Mouse (Mus musculus) forebrain, embryonic 10.5 days (tissue): ENCODE results near the gene 1110008P14Rik. TPM values are rescaled to one million over a fixed set of nuclear protein-coding genes. Genes with fewer than 3 reads are reported as not detected.
A peak's percentile ranks its signal among the peaks of the same experiment; 100 is the strongest.

Source experiments
- DNase-seq: peaks from one replicate; pipeline ENCODE4 v3.0.0-alpha.2; 2017; ENCODE audit warnings: low spot score; ENCODE audit errors: extremely low spot score
- H3K27ac ChIP-seq: fragments of 300-500 bp; sonication (generic); 2 replicates; pipeline ENCODE4 v1.5.1; 2016; ENCODE audit warnings: mild to moderate bottlenecking
- H3K27me3 ChIP-seq: fragments of 300-500 bp; sonication (generic); 2 replicates; pipeline ENCODE4 v1.6.1; 2016; ENCODE audit warnings: mild to moderate bottlenecking; ENCODE audit not compliant: poor library complexity, severe bottlenecking
- H3K36me3 ChIP-seq: fragments of 300-500 bp; sonication (generic); replicated peaks from 2 replicates; pipeline ENCODE4 v1.6.1; 2016; ENCODE audit warnings: mild to moderate bottlenecking, moderate library complexity
- H3K4me1 ChIP-seq: fragments of 300-500 bp; sonication (generic); 2 replicates; pipeline ENCODE4 v1.6.1; 2016
- H3K4me3 ChIP-seq: fragments of 300-500 bp; sonication (generic); 2 replicates; pipeline ENCODE4 v1.5.1; 2016; ENCODE audit warnings: mild to moderate bottlenecking, moderate library complexity
- H3K9me3 ChIP-seq: fragments of 300-500 bp; sonication (generic); 2 replicates; pipeline ENCODE4 v1.6.1; 2016; ENCODE audit warnings: mild to moderate bottlenecking, moderate library complexity
- WGBS: fragments of 180-500 bp; shearing (Covaris S2); methylation state at CpG from one replicate; pipeline ENCODE4 v1.1.7; 2016; 5-methylcytosine and 5-hydroxymethylcytosine counted together
- polyA plus RNA-seq: library from polyadenylated mRNA; unstranded; fragments of >200 nt; fragmentation: Nextera tagmentation; extraction: Ambion mirVana; gene quantifications from 2 replicates; pipeline ENCODE4 v1.2.1, GENCODE M21; 2016

The 1110008P14Rik gene
- polyA plus RNA-seq, 1 experiment from 2014 or later, result 37.5 TPM

- peaks cover 69% of the 10 kb centered on the region for H3K36me3 ChIP-seq
These were observed 37.6 kb upstream of the 1110008P14Rik start for GRCm38 (mm10) chr2:32419359-32419758.

DNA sequence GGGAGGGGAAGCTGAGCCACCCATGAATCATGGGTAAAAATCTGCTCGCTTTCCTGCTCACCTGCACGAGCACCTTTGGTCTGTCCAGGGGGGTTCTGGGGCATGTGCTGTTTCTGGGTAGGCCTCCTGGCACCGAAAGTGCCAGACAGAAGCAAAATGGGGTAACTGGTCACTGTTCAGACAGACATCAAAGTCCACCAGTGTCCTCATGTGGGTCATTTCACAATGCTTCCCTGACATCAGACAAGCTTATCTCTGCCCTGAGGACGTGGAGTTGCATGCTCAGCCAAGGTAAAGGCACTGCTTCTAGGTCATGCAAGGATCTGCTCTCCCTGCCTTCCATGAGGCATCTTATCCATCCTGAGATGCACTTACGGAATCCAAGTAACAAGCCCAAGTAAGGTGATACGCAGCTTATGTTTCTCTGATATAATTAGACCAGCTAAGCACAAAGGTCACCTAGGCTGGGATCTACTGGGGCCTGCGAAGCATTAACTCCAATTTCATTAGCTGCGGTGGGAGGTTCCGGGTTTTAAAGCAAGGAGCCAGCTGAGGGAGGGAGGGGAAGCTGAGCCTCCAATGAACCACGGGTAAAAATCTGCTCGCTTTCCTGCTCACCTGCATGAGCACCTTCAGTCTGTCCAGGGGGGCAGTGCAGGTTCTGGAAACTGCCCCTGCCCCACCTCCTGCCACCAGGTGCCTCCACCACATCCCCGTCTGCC is 36.9 kb upstream of the 1110008P14Rik start:
- H3K4me3 ChIP-seq, result no peak overlapping the region
- no peak for DNase-seq
- no peaks in the 10 kb centered on the region for H3K27me3 ChIP-seq
- peaks cover 25% of the 10 kb centered on the region for H3K4me1 ChIP-seq
- H3K27ac ChIP-seq, result no peak overlapping the region
- H3K36me3 ChIP-seq, result peaks cover 77% of the 10 kb centered on the region
- H3K9me3 ChIP-seq, result no peaks in the 10 kb centered on the region
- WGBS, result 80% methylated on average over 12 of the region's 12 CpGs

More at GRCm38 (mm10) chr2:32419359-32419758, 37.6 kb upstream of the 1110008P14Rik start:
- no peak overlapping the region for H3K27ac ChIP-seq
- no peak overlapping the region for H3K4me3 ChIP-seq
- H3K4me1 ChIP-seq, result peaks cover 32% of the 10 kb centered on the region
- WGBS, result 90% methylated on average over 3 of the region's 3 CpGs
- DNase-seq, result no peak
- H3K27me3 ChIP-seq, result no peaks in the 10 kb centered on the region
- H3K9me3 ChIP-seq, result no peaks in the 10 kb centered on the region

DNA sequence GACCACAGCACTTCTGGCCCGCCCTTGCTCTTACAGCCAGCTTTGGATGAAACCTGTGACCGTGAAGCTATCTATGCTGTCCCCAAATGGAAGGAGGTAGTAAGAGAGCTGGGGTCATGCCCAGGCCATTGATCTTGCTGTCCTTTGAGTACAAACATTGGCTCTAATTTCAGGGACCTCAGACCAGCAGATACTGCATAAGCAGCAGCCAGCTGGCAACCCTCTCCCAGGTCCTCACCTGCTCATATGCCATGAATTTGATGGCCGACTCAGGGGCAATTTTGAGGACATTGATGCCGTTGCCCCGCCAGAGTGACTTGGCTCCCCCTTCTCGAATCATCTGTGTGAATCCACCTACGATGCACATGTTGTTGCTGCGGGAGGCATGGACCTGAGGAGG is 35.7 kb upstream of the 1110008P14Rik start:
- H3K36me3 ChIP-seq, result peaks cover 82% of the 10 kb centered on the region
- H3K27ac ChIP-seq, result no peak overlapping the region
- H3K4me3 ChIP-seq, result no peak overlapping the region
- H3K9me3 ChIP-seq, result no peaks in the 10 kb centered on the region
- WGBS, result 96% methylated on average over 8 of the region's 8 CpGs
- H3K27me3 ChIP-seq, result no peaks in the 10 kb centered on the region
- no peak for DNase-seq
- peaks cover 14% of the 10 kb centered on the region for H3K4me1 ChIP-seq

GRCm38 (mm10) chr2:32416556-32416955 is 34.8 kb upstream of the 1110008P14Rik start:
- Histone ChIP-seq H3K27me3 (no peaks in the 10 kb centered on the region), H3K4me3 (no peak overlapping the region), H3K4me1 (peaks cover 12% of the 10 kb centered on the region; the same call in 1 of the 2 replicates), H3K36me3 (peaks cover 82% of the 10 kb centered on the region), H3K27ac (no peak overlapping the region), H3K9me3 (no peaks in the 10 kb centered on the region)
- WGBS, result 83% methylated on average over 2 of the region's 2 CpGs
- no peak for DNase-seq

DNA sequence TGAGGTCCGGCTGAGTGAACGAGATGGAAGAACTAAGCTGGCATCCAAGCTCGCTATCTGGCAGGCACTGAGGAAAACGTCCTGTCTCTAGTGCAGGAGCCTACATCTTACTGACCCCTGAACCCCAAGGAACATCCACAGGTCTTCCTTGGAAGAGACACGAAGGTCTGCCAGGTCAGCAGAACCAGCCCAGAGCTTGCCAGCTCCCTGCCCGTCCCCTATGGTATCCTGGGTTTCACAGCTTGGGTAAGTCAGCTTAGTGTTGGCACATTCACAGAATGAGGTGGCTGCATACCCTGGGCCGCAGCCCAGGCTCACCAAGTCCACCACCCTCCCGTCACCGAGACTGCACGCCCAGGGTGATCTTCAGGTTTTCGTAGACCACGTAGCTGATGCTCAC is 34.1 kb upstream of the 1110008P14Rik start:
- no peak overlapping the region for H3K27ac ChIP-seq
- no peaks in the 10 kb centered on the region for H3K9me3 ChIP-seq
- WGBS, result 92% methylated on average over 12 of the region's 12 CpGs
- no peaks in the 10 kb centered on the region for H3K27me3 ChIP-seq
- H3K4me1 ChIP-seq, result peaks cover 13% of the 10 kb centered on the region; the same call in 1 of the 2 replicates
- no peak for DNase-seq
- no peak overlapping the region for H3K4me3 ChIP-seq
- peaks cover 76% of the 10 kb centered on the region for H3K36me3 ChIP-seq

GRCm38 (mm10) chr2:32413936-32414335 is 32.2 kb upstream of the 1110008P14Rik start:
- H3K4me1 ChIP-seq, result peaks cover 17% of the 10 kb centered on the region
- no peaks in the 10 kb centered on the region for H3K9me3 ChIP-seq
- WGBS, result 72% methylated on average over 5 of the region's 5 CpGs
- H3K27ac ChIP-seq, result no peak overlapping the region
- no peak overlapping the region for H3K4me3 ChIP-seq
- no peaks in the 10 kb centered on the region for H3K27me3 ChIP-seq
- no peak for DNase-seq
- peaks cover 57% of the 10 kb centered on the region for H3K36me3 ChIP-seq

DNA sequence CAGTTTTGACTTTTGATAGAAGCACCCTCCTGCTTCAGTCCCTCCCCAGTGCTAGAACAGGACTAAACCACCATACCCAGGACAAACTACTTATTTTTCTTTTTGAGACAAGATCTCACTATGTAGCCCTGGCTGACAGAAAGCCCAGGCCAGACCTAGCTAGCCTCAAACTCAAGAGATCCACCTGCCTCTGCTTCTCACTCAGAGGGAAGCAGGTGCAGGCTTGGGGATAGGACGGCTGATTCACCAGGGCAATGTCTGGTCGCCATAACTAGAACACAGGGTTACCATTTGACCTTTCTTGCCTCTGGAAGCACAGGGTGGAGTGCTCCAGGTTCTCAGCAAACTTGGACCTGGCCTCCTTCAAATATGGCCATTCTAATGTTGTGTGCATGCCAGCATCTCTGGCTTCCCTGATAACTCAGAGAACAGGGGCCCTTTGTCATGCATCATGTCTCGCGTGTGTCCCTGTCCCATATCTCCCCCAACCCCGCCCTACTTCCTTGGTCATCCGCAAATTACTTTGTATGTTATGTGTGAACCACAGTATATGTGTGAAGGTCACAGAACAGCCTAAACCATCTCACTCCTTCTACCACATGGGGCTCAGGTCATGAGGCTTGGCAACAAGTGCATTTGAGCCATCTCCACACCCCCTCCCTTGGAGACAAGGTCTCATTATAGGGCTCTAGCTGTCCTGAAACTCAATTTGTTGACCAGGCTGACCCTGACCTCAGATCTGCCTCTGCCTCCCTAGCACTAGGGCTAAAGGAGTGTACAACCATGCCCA is 31.2 kb upstream of the 1110008P14Rik start:
- H3K4me3 ChIP-seq, result no peak overlapping the region
- H3K4me1 ChIP-seq, result peaks cover 14% of the 10 kb centered on the region
- no peak for DNase-seq
- peaks cover 47% of the 10 kb centered on the region for H3K36me3 ChIP-seq
- no peak overlapping the region for H3K27ac ChIP-seq
- 93% methylated on average over 6 of the region's 6 CpGs for WGBS
- no peaks in the 10 kb centered on the region for H3K9me3 ChIP-seq
- no peaks in the 10 kb centered on the region for H3K27me3 ChIP-seq

DNA sequence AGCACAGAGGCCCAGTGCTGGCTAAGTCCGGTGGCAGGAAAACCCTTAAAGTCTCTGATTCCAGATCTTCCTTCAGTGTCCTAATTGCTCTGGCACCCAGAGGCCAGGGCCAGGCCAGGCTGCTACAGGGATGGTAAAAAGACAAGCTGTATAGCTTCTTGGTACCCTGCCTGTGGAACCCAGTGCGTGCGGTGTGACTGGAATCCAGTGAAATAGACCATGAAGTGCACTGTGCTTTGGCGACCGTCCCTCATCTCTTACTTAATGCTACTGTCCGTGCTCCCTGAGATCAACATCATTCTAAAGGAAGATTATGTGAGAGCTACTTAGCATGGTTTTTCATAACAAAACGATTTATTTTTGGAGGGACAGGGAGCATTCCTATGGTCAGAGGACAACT is 29.7 kb upstream of the 1110008P14Rik start:
- Histone ChIP-seq H3K27ac (no peak overlapping the region), H3K36me3 (peaks cover 32% of the 10 kb centered on the region), H3K27me3 (no peaks in the 10 kb centered on the region), H3K9me3 (no peaks in the 10 kb centered on the region), H3K4me3 (no peak overlapping the region), H3K4me1 (peaks cover 14% of the 10 kb centered on the region)
- WGBS, result 87% methylated on average over 7 of the region's 7 CpGs
- no peak for DNase-seq

- WGBS, result 70% methylated on average over 25 of the region's 25 CpGs
- Histone ChIP-seq H3K36me3 (peaks cover 6% of the 10 kb centered on the region), H3K27ac (peak overlapping the region; percentile 56)
These were observed 27.0 kb upstream of the 1110008P14Rik start for GRCm38 (mm10) chr2:32408429-32409424.

DNA sequence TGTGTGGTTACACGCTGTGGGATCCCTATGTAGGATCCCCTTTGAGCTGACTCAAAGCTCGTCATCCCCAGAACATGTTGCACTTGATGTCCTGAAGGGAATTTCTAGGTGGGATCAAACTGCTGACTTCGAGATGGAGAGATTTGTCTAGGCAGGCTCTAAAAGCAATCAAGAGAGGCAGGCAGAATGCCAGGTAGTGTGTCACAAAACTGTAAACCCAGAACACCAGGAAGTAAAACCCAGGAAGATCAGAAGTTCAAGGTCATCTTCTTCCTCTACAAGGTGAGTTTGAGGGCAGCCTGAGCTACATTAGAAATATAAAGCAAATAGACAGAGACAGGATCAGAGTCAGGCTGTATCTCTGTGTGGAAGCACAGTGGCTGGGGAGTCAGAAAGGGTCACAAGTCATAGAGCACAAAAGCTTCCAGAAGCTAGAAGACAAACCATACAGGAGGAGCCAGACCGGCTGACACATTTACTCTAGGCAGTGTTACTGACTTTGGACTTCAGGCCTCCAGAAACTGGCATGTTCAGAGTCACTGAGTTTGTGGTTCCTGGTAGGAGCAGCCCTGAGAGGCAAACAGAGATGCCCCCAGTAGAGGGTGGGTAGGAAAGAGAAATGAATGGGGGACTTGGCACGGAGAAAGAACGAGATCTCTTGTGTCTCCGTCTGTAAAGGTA is 25.5 kb upstream of the 1110008P14Rik start:
- 89% methylated on average over 7 of the region's 7 CpGs for WGBS
- Histone ChIP-seq H3K4me3 (no peak overlapping the region), H3K4me1 (peaks cover 14% of the 10 kb centered on the region), H3K27ac (no peak overlapping the region), H3K36me3 (peaks cover 7% of the 10 kb centered on the region), H3K27me3 (no peaks in the 10 kb centered on the region), H3K9me3 (no peaks in the 10 kb centered on the region)
- no peak for DNase-seq

More at GRCm38 (mm10) chr2:32408429-32409424, 27.0 kb upstream of the 1110008P14Rik start:
- H3K27me3 ChIP-seq, result no peaks in the 10 kb centered on the region
- H3K9me3 ChIP-seq, result no peaks in the 10 kb centered on the region
- peaks cover 14% of the 10 kb centered on the region for H3K4me1 ChIP-seq
- DNase-seq, result no peak
- no peak overlapping the region for H3K4me3 ChIP-seq

DNA sequence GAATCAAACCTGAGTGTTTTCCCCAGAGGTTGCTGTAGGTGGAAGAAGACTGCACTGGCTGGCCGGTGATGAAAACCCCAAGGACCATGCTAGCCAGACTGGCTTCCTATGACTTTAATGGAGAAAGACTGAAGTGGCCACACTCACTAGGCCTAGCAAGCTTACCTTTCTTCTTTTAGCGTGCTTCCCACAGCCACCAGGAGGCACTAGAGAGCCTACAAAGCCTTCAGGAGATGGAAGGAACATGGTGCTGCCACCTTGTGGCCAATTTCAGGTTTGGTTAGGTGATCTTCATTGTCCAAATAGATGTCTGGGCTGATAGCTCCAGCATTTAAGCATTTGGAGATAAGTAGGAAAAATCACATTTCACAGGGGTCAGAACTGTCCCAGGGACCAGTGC is 22.9 kb upstream of the 1110008P14Rik start:
- Histone ChIP-seq H3K9me3 (no peaks in the 10 kb centered on the region), H3K27ac (no peak overlapping the region), H3K4me3 (no peak overlapping the region), H3K4me1 (peaks cover 11% of the 10 kb centered on the region), H3K36me3 (peaks cover 33% of the 10 kb centered on the region), H3K27me3 (no peaks in the 10 kb centered on the region)
- DNase-seq, result peak; percentile 92
- WGBS, result 16% methylated on average over 2 of the region's 2 CpGs

- H3K27ac ChIP-seq, result peak overlapping the region; percentile 90
- under 1% methylated on average over 15 of the region's 15 CpGs for WGBS
These were observed 15.0 kb upstream of the 1110008P14Rik start for GRCm38 (mm10) chr2:32396695-32397094.

More at GRCm38 (mm10) chr2:32396695-32397094, 15.0 kb upstream of the 1110008P14Rik start:
- DNase-seq, result no peak
- Histone ChIP-seq H3K4me3 (peak overlapping the region; percentile 80), H3K36me3 (peaks cover 34% of the 10 kb centered on the region), H3K27me3 (no peaks in the 10 kb centered on the region), H3K9me3 (peaks cover 4% of the 10 kb centered on the region; the same call in 1 of the 2 replicates), H3K4me1 (peaks cover 33% of the 10 kb centered on the region)
